Mouse (Mus musculus): Measurements from ENCODE around the gene Tprg.

- TF ChIP-seq POLR2A (IDR thresholded peaks at IDR 0.05; ENCODE audit: control insufficient read depth, extremely low read depth, insufficient read depth, low read length, poor library complexity) (no peak), CTCF (IDR thresholded peaks at IDR 0.05; ENCODE audit: borderline replicate concordance, control insufficient read depth, extremely low read depth, insufficient read depth, low read length, poor library complexity) (no peak)
Measured at GRCm38 (mm10) chr16:25238274-25239050, 48.2 kb upstream of the Tprg start.
